ENCODE assay signal across 15 mouse cellular contexts in genomic region chr15:10705752-10706151, GRCm38 (mm10).
"Had no signal": no experiment of that assay in that cellular context is flagged by ENCODE, and none has a peak within 500 bp of the region (broad histone marks: within the 10 kb centered on the region; RNA-seq: fewer than 3 reads in every experiment).

No protein-coding gene starts in this region.

- H3K27me3 ChIP-seq: limb, embryonic 12.5 days; liver, embryonic 13.5 days; lung, embryonic 15.5 days; midbrain, embryonic 15.5 days; stomach, embryonic 15.5 days had no signal

- H3K4me3 ChIP-seq: left cerebral cortex, adult 2 months; limb, embryonic 12.5 days; liver, embryonic 13.5 days; lung, embryonic 15.5 days; midbrain, embryonic 15.5 days; stomach, embryonic 15.5 days had no signal

- H3K9me3 ChIP-seq: liver, embryonic 13.5 days; lung, embryonic 15.5 days; midbrain, embryonic 15.5 days; stomach, embryonic 15.5 days had no signal

- DNase-seq: kidney, adult 8-10 months; kidney, postnatal 25 days; liver; liver, embryonic 13.5 days; liver, postnatal 0 days; lung, postnatal 36 days; right cerebral cortex, postnatal 14 days; thymus, adult 2 months; thymus, postnatal 25 days had no signal

- ATAC-seq: inflammation-experienced regulatory T-cells, adult 6 months; liver, postnatal 0 days; midbrain, embryonic 15.5 days had no signal

- H3K36me3 ChIP-seq: liver, embryonic 13.5 days; midbrain, embryonic 15.5 days; stomach, embryonic 15.5 days had no signal

- H3K4me1 ChIP-seq: liver, embryonic 13.5 days had no signal

- H3K27ac ChIP-seq: left cerebral cortex, adult 2 months; limb, embryonic 12.5 days; liver, embryonic 13.5 days; lung, embryonic 15.5 days; midbrain, embryonic 15.5 days; stomach, embryonic 15.5 days had no signal

- H3K4me2 ChIP-seq: limb, embryonic 12.5 days; liver, embryonic 13.5 days; lung, embryonic 15.5 days; midbrain, embryonic 15.5 days; stomach, embryonic 15.5 days had no signal

- H3K9ac ChIP-seq: limb, embryonic 12.5 days; liver, embryonic 13.5 days; liver, postnatal 0 days; lung, embryonic 15.5 days; midbrain, embryonic 15.5 days; stomach, embryonic 15.5 days had no signal
